Mouse (Mus musculus) liver, adult 2 months (tissue): Measurements from ENCODE around the gene Rpl38.

ENCODE experiments used
- CTCF ChIP-seq: fragments of 200-500 bp; IDR thresholded peaks from 2 replicates; pipeline ENCODE4 v1.5.1; 2011; ENCODE audit warnings: low read depth, low read length, control low read depth
- POLR2A ChIP-seq: fragments of 200-500 bp; IDR thresholded peaks from 2 replicates; pipeline ENCODE4 v1.6.1; 2011; ENCODE audit warnings: low read length, control low read depth; ENCODE audit not compliant: insufficient read depth; ENCODE audit errors: extremely low read depth

- TF ChIP-seq POLR2A: no peak
- TF ChIP-seq CTCF: no peak
These were observed 5.4 kb downstream of the Rpl38 start for GRCm38 (mm10) chr11:114673719-114674050.
